30 mouse cellular contexts compared by ENCODE assay signal in the genomic region with DNA sequence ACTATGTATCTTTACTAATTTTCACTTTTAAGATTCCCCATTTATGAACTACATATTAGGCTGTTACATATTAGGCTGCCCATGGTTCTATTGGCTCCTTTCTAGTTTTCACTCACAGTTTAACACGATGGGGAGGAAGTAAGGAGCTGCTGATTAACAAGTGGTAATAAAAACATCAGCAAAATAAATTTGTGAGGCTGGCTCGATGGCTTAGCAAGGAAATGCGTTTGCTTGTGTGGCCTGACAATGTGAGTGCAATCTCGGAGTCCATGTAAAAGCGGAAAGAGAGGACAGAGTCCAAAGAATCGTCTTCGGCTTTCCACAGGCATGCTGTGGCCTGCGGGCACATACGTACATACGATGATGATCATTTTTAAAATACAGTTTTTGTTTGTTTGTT. TPM values are rescaled to one million over a fixed set of nuclear protein-coding genes. Genes with fewer than 3 reads are reported as not detected.
DNase-seq lines count a peak whose midpoint lies in the region; ATAC-seq and TF ChIP-seq lines count a peak whose summit lies in the region.
"Had no signal": no experiment of that assay in that cellular context is flagged by ENCODE, and none has a peak within 500 bp of the region (broad histone marks: within the 10 kb centered on the region; RNA-seq: fewer than 3 reads in every experiment).

No protein-coding gene starts in this region.

- peak overlapping the region; percentile 28 for H3K4me3 ChIP-seq in heart, embryonic 13.5 days
- no peak overlapping the region for H3K4me3 ChIP-seq in intestine, embryonic 14.5 days (ENCODE audit: low read depth, low read length)
- no peak overlapping the region for H3K4me3 ChIP-seq in intestine, postnatal 0 days (ENCODE audit: low read depth, low read length)
- H3K4me3 ChIP-seq in kidney, embryonic 15.5 days (replicated peaks), result no peak overlapping the region
- H3K4me3 ChIP-seq: embryonic facial prominence, embryonic 12.5 days; gastrocnemius, adult 2 months; heart, embryonic 10.5 days; hindbrain, embryonic 13.5 days; limb, embryonic 13.5 days; megakaryocyte, embryonic 14.5 days; midbrain, embryonic 12.5 days; myocyte; neural tube, embryonic 12.5 days had no signal

- intact Hi-C loops in heart, postnatal 14 days (cut with DNase I), result loop anchor here (5.0 kb wide), 1 partner anchor 65 kb away; no protein-coding TSS in a partner anchor

- no peaks in the 10 kb centered on the region for H3K27me3 ChIP-seq in heart, embryonic 13.5 days (replicated peaks)
- no peaks in the 10 kb centered on the region for H3K27me3 ChIP-seq in intestine, embryonic 14.5 days (replicated peaks; ENCODE audit: control insufficient read depth, insufficient read depth, low read length)
- H3K27me3 ChIP-seq in intestine, postnatal 0 days (replicated peaks; ENCODE audit: control insufficient read depth, insufficient read depth, low read length), result no peaks in the 10 kb centered on the region
- no peaks in the 10 kb centered on the region for H3K27me3 ChIP-seq in kidney, embryonic 15.5 days
- H3K27me3 ChIP-seq: embryonic facial prominence, embryonic 12.5 days; hindbrain, embryonic 13.5 days; limb, embryonic 13.5 days; midbrain, embryonic 12.5 days; neural tube, embryonic 12.5 days had no signal

- no peak for DNase-seq in heart, postnatal 14 days
- peak; percentile 44 for DNase-seq in intestine, embryonic 14.5 days (ENCODE audit: low spot score)
- peak; percentile 19 to 45 for DNase-seq in kidney, postnatal 36 days
- DNase-seq in cerebellum, adult 9-11 months, result no peak
- DNase-seq: adrenal gland, postnatal 14 days; cerebellum, adult 11 months; cerebellum, adult 9-10 months; embryo, embryonic 11 days; gastrocnemius, adult 2 months; gastrocnemius, postnatal 36 days; lung, adult 18-20 months; lung, postnatal 4 days; right cerebral cortex, adult 18-20 months; spleen, adult 18-20 months; thymus, postnatal 25 days had no signal

- WGBS in heart, embryonic 13.5 days, result 71% methylated on average over 10 of the region's 10 CpGs
- 64% methylated on average over 10 of the region's 10 CpGs for WGBS in intestine, embryonic 14.5 days
- WGBS in intestine, postnatal 0 days, result 47% methylated on average over 10 of the region's 10 CpGs
- WGBS in kidney, embryonic 15.5 days, result 41% methylated on average over 10 of the region's 10 CpGs

- ATAC-seq in heart, embryonic 13.5 days (ENCODE audit: extremely low read depth, insufficient number of reproducible peaks, low FRiP score, low TSS enrichment), result no peak
- no peak for ATAC-seq in intestine, embryonic 14.5 days (replicated peaks; ENCODE audit: low FRiP score, low TSS enrichment, low read depth)
- no peak for ATAC-seq in intestine, postnatal 0 days
- ATAC-seq in kidney, embryonic 15.5 days (replicated peaks; ENCODE audit: low FRiP score), result no peak
- ATAC-seq: CD4-positive, CD25-positive, alpha-beta regulatory T cell, adult 4 months; forebrain, embryonic 14.5 days; lung, postnatal 0 days had no signal

- H3K36me3 ChIP-seq in heart, embryonic 13.5 days, result no peaks in the 10 kb centered on the region
- no peaks in the 10 kb centered on the region for H3K36me3 ChIP-seq in intestine, embryonic 14.5 days (ENCODE audit: control insufficient read depth, insufficient read depth, low read length)
- H3K36me3 ChIP-seq in intestine, postnatal 0 days (ENCODE audit: control insufficient read depth, insufficient read depth), result no peaks in the 10 kb centered on the region
- H3K36me3 ChIP-seq in kidney, embryonic 15.5 days, result no peaks in the 10 kb centered on the region
- H3K36me3 ChIP-seq: embryonic facial prominence, embryonic 12.5 days; heart, embryonic 10.5 days; hindbrain, embryonic 13.5 days; limb, embryonic 13.5 days; midbrain, embryonic 12.5 days; neural tube, embryonic 12.5 days had no signal

- no peaks in the 10 kb centered on the region for H3K9me3 ChIP-seq in heart, embryonic 13.5 days
- H3K9me3 ChIP-seq in intestine, embryonic 14.5 days (ENCODE audit: control insufficient read depth, low read length), result no peaks in the 10 kb centered on the region
- H3K9me3 ChIP-seq in intestine, postnatal 0 days (ENCODE audit: control insufficient read depth), result no peaks in the 10 kb centered on the region
- H3K9me3 ChIP-seq in kidney, embryonic 15.5 days (replicated peaks), result no peaks in the 10 kb centered on the region
- H3K9me3 ChIP-seq: embryonic facial prominence, embryonic 12.5 days; heart, embryonic 10.5 days; hindbrain, embryonic 13.5 days; limb, embryonic 13.5 days; megakaryocyte, embryonic 14.5 days; midbrain, embryonic 12.5 days; neural tube, embryonic 12.5 days had no signal

- H3K9ac ChIP-seq in heart, embryonic 13.5 days, result peak overlapping the region; percentile 67
- H3K9ac ChIP-seq in intestine, embryonic 14.5 days (ENCODE audit: low read length), result no peak overlapping the region
- H3K9ac ChIP-seq in intestine, postnatal 0 days (ENCODE audit: low read depth, low read length), result no peak overlapping the region
- no peak overlapping the region for H3K9ac ChIP-seq in kidney, embryonic 15.5 days
- H3K9ac ChIP-seq: embryonic facial prominence, embryonic 12.5 days; hindbrain, embryonic 13.5 days; limb, embryonic 13.5 days; midbrain, embryonic 12.5 days; neural tube, embryonic 12.5 days had no signal

- H3K4me1 ChIP-seq in heart, embryonic 13.5 days, result peaks cover 43% of the 10 kb centered on the region
- H3K4me1 ChIP-seq in intestine, embryonic 14.5 days (replicated peaks; ENCODE audit: control insufficient read depth, insufficient read depth, low read length), result peaks cover 7% of the 10 kb centered on the region
- no peaks in the 10 kb centered on the region for H3K4me1 ChIP-seq in intestine, postnatal 0 days (replicated peaks; ENCODE audit: control insufficient read depth, insufficient read depth, low read length)
- peaks cover 17% of the 10 kb centered on the region for H3K4me1 ChIP-seq in kidney, embryonic 15.5 days
- H3K4me1 ChIP-seq: embryonic facial prominence, embryonic 12.5 days; hindbrain, embryonic 13.5 days; limb, embryonic 13.5 days; midbrain, embryonic 12.5 days; neural tube, embryonic 12.5 days had no signal

- H3K27ac ChIP-seq in heart, embryonic 13.5 days (replicated peaks), result peak overlapping the region; percentile 65; the same call in 1 of the 2 replicates
- H3K27ac ChIP-seq in intestine, embryonic 14.5 days (ENCODE audit: low read depth), result no peak overlapping the region
- H3K27ac ChIP-seq in intestine, postnatal 0 days (ENCODE audit: low read depth, low read length), result no peak overlapping the region
- peak overlapping the region; percentile 65 for H3K27ac ChIP-seq in kidney, embryonic 15.5 days
- H3K27ac ChIP-seq: embryonic facial prominence, embryonic 12.5 days; gastrocnemius, adult 2 months; heart, embryonic 10.5 days; hindbrain, embryonic 13.5 days; limb, embryonic 13.5 days; midbrain, embryonic 12.5 days; neural tube, embryonic 12.5 days had no signal

- TF ChIP-seq CTCF in intestine, postnatal 0 days (IDR thresholded peaks at IDR 0.05; ENCODE audit: low read depth), result no peak

- H3K4me2 ChIP-seq in heart, embryonic 13.5 days, result peak overlapping the region; percentile 40
- H3K4me2 ChIP-seq in intestine, embryonic 14.5 days (ENCODE audit: low read length), result no peak overlapping the region
- H3K4me2 ChIP-seq in intestine, postnatal 0 days (replicated peaks; ENCODE audit: low read depth), result no peak overlapping the region
- no peak overlapping the region for H3K4me2 ChIP-seq in kidney, embryonic 15.5 days
- H3K4me2 ChIP-seq: embryonic facial prominence, embryonic 12.5 days; hindbrain, embryonic 13.5 days; limb, embryonic 13.5 days; liver, embryonic 11.5 days; midbrain, embryonic 12.5 days; neural tube, embryonic 12.5 days had no signal

RNA-seq across cellular contexts. Expression of gene Fhl2, which starts 4.3 kb away (rescaled TPM):
- 228 and 259 TPM in 2 replicates for polyA plus RNA-seq in heart, embryonic 13.5 days (2015; fragmentation: Nextera tagmentation; extraction: Ambion mirVana)
- total RNA-seq in heart, postnatal 14 days (2021), result 1,000 to 10,000 TPM; 1,735 to 2,031 TPM
- polyA plus RNA-seq in intestine, embryonic 14.5 days (2014; fragmentation: Nextera tagmentation; extraction: Ambion mirVana), result 60.5 and 70.1 TPM in 2 replicates
- polyA plus RNA-seq in intestine, postnatal 0 days (2015; fragmentation: Nextera tagmentation; extraction: Ambion mirVana), result 55.3 and 57.8 TPM in 2 replicates
- 90.7 and 92.4 TPM in 2 replicates for polyA plus RNA-seq in kidney, embryonic 15.5 days (2015; fragmentation: Nextera tagmentation; extraction: Ambion mirVana)

Comparison
In these comparisons a context has a peak if more than half of its experiments do, and no peak if none do; other contexts are left out.
1. H3K27ac ChIP-seq: peak in heart, embryonic 13.5 days (single experiment) and kidney, embryonic 15.5 days (single experiment); none in intestine, embryonic 14.5 days (single experiment) and intestine, postnatal 0 days (single experiment).
2. DNase-seq: peak in intestine, embryonic 14.5 days (single experiment) and kidney, postnatal 36 days (2 of 2); none in heart, postnatal 14 days (0 of 2) and cerebellum, adult 9-11 months (single experiment).